Mouse (Mus musculus) lung, postnatal 0 days (tissue): ENCODE results near the gene Trim80. TPM values are rescaled to one million over a fixed set of nuclear protein-coding genes. Genes with fewer than 3 reads are reported as not detected.

ENCODE experiments used
- ATAC-seq: fragments of 200-750 bp; cut with Nextera tagmentation; 2 replicates; pipeline ENCODE4 v1.8.0; 2017; ENCODE audit warnings: moderate library complexity
- DNase-seq: peaks from one replicate; pipeline ENCODE4 v3.0.0-alpha.2; 2016; ENCODE audit warnings: low spot score
- H3K27ac ChIP-seq: fragments of 300-500 bp; sonication (generic); 2 replicates; pipeline ENCODE4 v1.5.1; 2014; ENCODE audit warnings: antibody characterized with exemption, mild to moderate bottlenecking, low read length, mixed read lengths
- H3K27me3 ChIP-seq: fragments of 300-500 bp; sonication (generic); replicated peaks from 2 replicates; pipeline ENCODE4 v1.6.1; 2014; ENCODE audit warnings: low read length, mixed read lengths; ENCODE audit not compliant: insufficient read depth
- H3K36me3 ChIP-seq: fragments of 300-500 bp; sonication (generic); 2 replicates; pipeline ENCODE4 v1.6.1; 2014; ENCODE audit warnings: low read length, mixed read lengths; ENCODE audit not compliant: insufficient read depth
- H3K4me1 ChIP-seq: fragments of 300-500 bp; sonication (generic); 2 replicates; pipeline ENCODE4 v1.6.1; 2014; ENCODE audit warnings: antibody characterized with exemption, low read depth, low read length, mixed read lengths; ENCODE audit not compliant: insufficient read depth
- H3K4me2 ChIP-seq: fragments of 300-500 bp; sonication (generic); replicated peaks from 2 replicates; pipeline ENCODE4 v1.6.1; 2014; ENCODE audit warnings: low read depth, mild to moderate bottlenecking, low read length, moderate library complexity, mixed read lengths
- H3K4me3 ChIP-seq: fragments of 300-500 bp; sonication (generic); 2 replicates; pipeline ENCODE4 v1.5.1; 2014; ENCODE audit warnings: low read depth, low read length
- H3K9ac ChIP-seq: fragments of 300-500 bp; sonication (generic); replicated peaks from 2 replicates; pipeline ENCODE4 v1.6.1; 2014; ENCODE audit warnings: low read depth, mild to moderate bottlenecking
- H3K9me3 ChIP-seq: fragments of 300-500 bp; sonication (generic); 2 replicates; pipeline ENCODE4 v1.6.1; 2016; ENCODE audit warnings: low read length, mixed read lengths
- CTCF ChIP-seq: IDR thresholded peaks from 2 replicates; pipeline ENCODE4 v1.5.1; 2016; ENCODE audit warnings: antibody characterized with exemption, mild to moderate bottlenecking
- EP300 ChIP-seq: IDR thresholded peaks from 2 replicates; pipeline ENCODE4 v1.6.1; 2016; ENCODE audit warnings: antibody characterized with exemption, mild to moderate bottlenecking, control low read depth
- WGBS: fragments of 180-500 bp; shearing (Covaris S2); extraction: QIAGEN DNeasy Blood & Tissue Kit; methylation state at CpG from one replicate; pipeline ENCODE4 v1.1.7; 2014; 5-methylcytosine and 5-hydroxymethylcytosine counted together
- polyA plus RNA-seq: library from polyadenylated mRNA; unstranded; fragments of >200 nt; fragmentation: Nextera tagmentation; extraction: Ambion mirVana; gene quantifications from 2 replicates; pipeline ENCODE4 v1.2.1, GENCODE M21; 2015

Trim80 gene
- polyA plus RNA-seq, 1 experiment from 2014 or later = not detected

DNA sequence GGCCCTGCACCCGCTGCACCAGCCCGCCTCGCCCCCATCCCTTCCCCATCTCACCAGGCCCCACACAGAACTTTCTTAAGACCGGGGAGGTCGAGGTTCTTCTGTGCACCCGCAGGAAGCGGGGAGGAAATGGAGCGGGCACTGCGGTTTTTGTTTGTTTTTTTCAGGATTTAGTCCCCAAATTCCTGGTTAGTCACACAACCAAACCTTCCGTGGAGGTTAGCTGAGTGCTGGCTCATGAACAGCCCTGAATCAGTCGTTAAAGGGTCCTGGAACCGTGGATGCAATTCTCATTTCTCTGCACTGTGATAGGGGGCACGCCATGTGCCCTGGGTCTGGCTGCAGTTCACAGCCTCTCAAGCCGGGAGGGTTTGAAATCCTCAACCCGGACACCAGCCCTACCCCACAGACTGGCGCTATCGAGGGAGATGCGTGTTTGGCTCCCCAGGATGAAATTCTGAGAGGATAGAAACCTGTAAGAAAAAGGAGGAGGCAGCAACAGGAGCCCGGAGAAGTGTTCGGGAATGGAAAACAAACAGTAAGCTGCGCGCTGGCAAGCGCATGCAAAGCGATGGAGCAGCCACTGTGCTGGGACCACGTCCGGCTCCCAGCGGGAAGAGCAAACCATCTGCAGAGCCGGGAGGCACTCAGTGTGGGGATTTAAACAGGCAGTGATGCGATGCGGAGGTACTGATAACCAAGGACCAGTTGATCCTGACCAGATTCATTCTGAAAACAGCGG is 4.6 kb upstream of the Trim80 start:
- peak overlapping the region; percentile 24 for H3K4me3 ChIP-seq
- no peaks in the 10 kb centered on the region; the same call in 1 of the 2 replicates for H3K36me3 ChIP-seq
- peaks cover 10% of the 10 kb centered on the region; the same call in 1 of the 2 replicates for H3K4me1 ChIP-seq
- DNase-seq = no peak
- no peaks in the 10 kb centered on the region for H3K27me3 ChIP-seq
- no peak overlapping the region for H3K27ac ChIP-seq
- 5% methylated on average over 31 of the region's 31 CpGs for WGBS
- peak overlapping the region; percentile 50 for H3K4me2 ChIP-seq
- no peaks in the 10 kb centered on the region for H3K9me3 ChIP-seq
- H3K9ac ChIP-seq = 0 out of 2 replicates have a peak overlapping the region, but pooled peaks have one; percentile 12
- TF ChIP-seq EP300 (no peak), CTCF (no peak)
- no peak for ATAC-seq

DNA sequence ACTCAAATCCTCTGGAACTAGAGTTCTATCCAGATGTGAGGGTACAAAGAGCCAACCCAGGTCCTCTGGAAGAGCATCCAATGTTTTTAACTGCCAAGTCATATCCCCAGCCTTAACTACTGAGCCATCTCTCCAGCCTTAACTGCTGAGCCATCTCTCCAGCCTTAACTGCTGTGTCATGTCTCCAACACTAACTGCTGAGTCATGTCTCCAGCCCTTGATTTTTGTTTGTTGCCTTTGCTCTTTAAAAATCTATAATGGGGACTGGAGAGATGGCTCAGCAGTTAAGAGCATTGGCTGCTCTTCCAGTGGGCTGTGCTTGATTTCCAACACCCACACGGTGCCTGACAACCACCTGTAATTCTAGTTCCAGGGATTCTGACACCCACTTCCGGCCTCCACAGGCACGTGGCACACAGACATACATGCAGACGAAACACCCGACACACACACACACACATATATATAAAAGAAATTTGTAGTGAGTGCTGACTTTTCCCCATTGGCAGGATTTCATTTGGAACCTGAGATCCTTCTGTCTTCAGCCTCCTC is 2.7 kb upstream of the Trim80 start:
- Histone ChIP-seq H3K27me3 (no peaks in the 10 kb centered on the region), H3K27ac (no peak overlapping the region)
- 59% methylated on average over 5 of the region's 5 CpGs for WGBS

DNA sequence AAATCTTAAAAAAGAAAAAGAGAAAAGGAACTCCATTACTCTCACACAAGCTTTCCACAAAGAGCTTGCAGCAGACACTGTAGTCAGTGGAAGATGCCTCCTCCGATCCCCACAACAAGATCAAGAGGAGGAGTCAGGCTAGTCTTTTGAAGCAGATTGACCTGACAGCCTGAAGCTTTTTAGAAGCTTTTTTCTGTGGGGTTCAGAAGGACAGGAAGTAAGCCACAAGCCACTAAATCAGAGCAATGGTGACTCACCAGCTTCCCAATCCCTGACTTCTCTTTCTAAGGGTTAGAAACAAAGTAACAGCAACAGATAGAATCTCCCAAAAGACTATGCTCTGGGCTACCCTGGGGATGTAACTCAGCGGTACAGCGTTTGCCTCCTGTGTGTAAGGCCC is 1.0 kb upstream of the Trim80 start:
- Histone ChIP-seq H3K27ac (no peak overlapping the region), H3K27me3 (no peaks in the 10 kb centered on the region), H3K36me3 (no peaks in the 10 kb centered on the region), H3K4me1 (peaks cover 10% of the 10 kb centered on the region; the same call in 1 of the 2 replicates), H3K9me3 (no peaks in the 10 kb centered on the region), H3K4me3 (no peak overlapping the region), H3K9ac (no peak overlapping the region), H3K4me2 (no peak overlapping the region)
- TF ChIP-seq CTCF (no peak), EP300 (no peak)
- no peak for ATAC-seq
- no peak for DNase-seq
- 69% methylated on average over 3 of the region's 3 CpGs for WGBS

More for the DNA sequence above, 2.7 kb upstream of the Trim80 start:
- Histone ChIP-seq H3K36me3 (no peaks in the 10 kb centered on the region), H3K4me3 (no peak overlapping the region), H3K9ac (no peak overlapping the region), H3K4me1 (peaks cover 10% of the 10 kb centered on the region; the same call in 1 of the 2 replicates), H3K9me3 (no peaks in the 10 kb centered on the region), H3K4me2 (no peak overlapping the region)
- ATAC-seq (no peak), DNase-seq (no peak)
- TF ChIP-seq EP300 (no peak), CTCF (no peak)

DNA sequence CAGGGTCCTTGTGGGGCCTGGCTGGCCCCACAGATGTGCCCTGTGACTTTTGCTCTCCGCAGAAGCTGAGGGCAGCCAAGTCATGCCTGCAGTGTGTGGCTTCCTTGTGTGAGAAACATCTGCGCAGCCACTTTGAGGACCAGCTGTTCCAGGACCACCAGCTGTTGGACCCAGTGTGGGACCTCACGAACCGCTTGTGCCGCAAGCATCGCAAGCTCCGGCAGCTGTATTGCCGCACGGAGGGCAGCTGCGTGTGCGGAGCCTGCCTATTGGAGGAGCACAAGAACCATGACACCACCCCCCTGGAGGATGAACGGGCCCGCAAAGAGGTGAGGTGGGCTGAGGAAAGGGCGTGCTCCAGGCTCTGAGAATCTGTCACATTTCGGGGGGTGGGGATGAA is 1.1 kb downstream of the Trim80 start:
- no peaks in the 10 kb centered on the region for H3K36me3 ChIP-seq
- H3K4me3 ChIP-seq = no peak overlapping the region
- peak; percentile 46 for ATAC-seq
- H3K9ac ChIP-seq = no peak overlapping the region
- DNase-seq = no peak
- WGBS = 48% methylated on average over 15 of the region's 15 CpGs
- H3K9me3 ChIP-seq = no peaks in the 10 kb centered on the region
- H3K27ac ChIP-seq = no peak overlapping the region
- H3K4me2 ChIP-seq = no peak overlapping the region
- H3K4me1 ChIP-seq = no peaks in the 10 kb centered on the region
- H3K27me3 ChIP-seq = no peaks in the 10 kb centered on the region
- TF ChIP-seq CTCF (no peak), EP300 (no peak)

DNA sequence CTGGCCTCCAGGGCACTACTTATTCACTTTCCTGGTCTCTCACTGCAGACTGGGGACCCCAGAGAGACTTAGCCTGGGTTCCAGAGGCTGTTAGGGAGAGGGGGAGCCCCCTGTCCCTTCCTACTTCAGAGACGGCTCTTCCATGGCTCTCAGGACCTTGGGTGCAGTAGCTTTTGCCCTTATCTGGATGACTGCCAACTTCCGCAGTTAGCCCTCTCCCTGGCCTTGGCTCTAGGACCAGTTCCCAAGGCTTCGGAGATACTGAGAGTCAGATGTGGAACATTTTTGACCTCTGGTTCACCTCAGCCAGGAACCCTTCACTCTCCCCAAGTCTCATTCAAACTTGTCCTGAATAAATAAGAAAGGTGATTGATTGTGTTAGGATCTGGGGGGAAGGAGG is 6.6 kb downstream of the Trim80 start:
- Histone ChIP-seq H3K36me3 (no peaks in the 10 kb centered on the region), H3K4me2 (no peak overlapping the region), H3K4me1 (0 out of 2 replicates have a peak, but pooled peaks cover 4% of the 10 kb centered on the region), H3K9me3 (no peaks in the 10 kb centered on the region), H3K27me3 (no peaks in the 10 kb centered on the region), H3K4me3 (no peak overlapping the region), H3K9ac (no peak overlapping the region), H3K27ac (no peak overlapping the region)
- TF ChIP-seq EP300 = no peak
- no peak for TF ChIP-seq CTCF
- ATAC-seq (no peak), DNase-seq (no peak)
- WGBS = 19% methylated on average over 3 of the region's 3 CpGs

DNA sequence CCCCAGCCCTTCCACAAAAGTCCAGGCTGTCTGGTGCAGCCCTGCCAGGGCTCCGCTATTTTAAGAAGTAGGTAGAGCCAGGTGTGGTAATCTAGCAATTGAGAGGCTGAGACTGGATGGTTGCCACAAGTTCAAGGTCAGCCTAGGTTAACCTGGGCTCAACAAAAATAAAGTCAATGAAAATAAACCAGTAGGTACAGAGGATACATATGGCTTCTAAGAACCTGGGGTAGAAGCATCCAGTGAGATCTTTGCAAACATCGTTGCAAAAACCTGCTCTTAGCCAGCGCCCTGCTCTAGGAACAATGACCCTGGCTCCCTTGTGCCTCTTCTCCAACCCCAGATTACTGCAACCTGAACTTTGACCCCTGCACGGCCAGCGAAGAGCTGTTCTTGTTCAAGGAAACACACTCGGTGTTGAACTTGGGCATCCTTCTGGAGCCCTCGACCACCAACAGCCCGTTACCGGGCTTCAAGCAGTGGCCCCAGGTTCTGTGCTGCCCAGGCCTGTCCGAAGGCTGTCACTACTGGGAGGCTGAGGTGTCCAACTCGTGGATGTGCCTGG is 7.1 kb downstream of the Trim80 start:
- H3K4me3 ChIP-seq = no peak overlapping the region
- no peak overlapping the region for H3K9ac ChIP-seq
- 0 out of 2 replicates have a peak, but pooled peaks cover 4% of the 10 kb centered on the region for H3K4me1 ChIP-seq
- H3K27me3 ChIP-seq = no peaks in the 10 kb centered on the region
- no peak overlapping the region for H3K27ac ChIP-seq
- WGBS = 83% methylated on average over 11 of the region's 11 CpGs
- H3K36me3 ChIP-seq = no peaks in the 10 kb centered on the region
- H3K4me2 ChIP-seq = no peak overlapping the region
- ATAC-seq (no peak), DNase-seq (no peak)
- H3K9me3 ChIP-seq = no peaks in the 10 kb centered on the region
- no peak for TF ChIP-seq CTCF
